Mouse (Mus musculus) adrenal gland, postnatal 25 days (tissue): ENCODE results near the gene Drd2. TPM values are rescaled to one million over a fixed set of nuclear protein-coding genes. Genes with fewer than 3 reads are reported as not detected.

Experiments used
- DNase-seq: peaks from one replicate; pipeline ENCODE4 v3.0.0; 2021; ENCODE audit warnings: mixed read lengths
- total RNA-seq: library from RNA; stranded (reverse); gene quantifications from 2 replicates; pipeline ENCODE4 v1.2.3, GENCODE M21; 2021

The Drd2 gene
- total RNA-seq, 1 experiment from 2014 or later, result 1.5 TPM

DNA sequence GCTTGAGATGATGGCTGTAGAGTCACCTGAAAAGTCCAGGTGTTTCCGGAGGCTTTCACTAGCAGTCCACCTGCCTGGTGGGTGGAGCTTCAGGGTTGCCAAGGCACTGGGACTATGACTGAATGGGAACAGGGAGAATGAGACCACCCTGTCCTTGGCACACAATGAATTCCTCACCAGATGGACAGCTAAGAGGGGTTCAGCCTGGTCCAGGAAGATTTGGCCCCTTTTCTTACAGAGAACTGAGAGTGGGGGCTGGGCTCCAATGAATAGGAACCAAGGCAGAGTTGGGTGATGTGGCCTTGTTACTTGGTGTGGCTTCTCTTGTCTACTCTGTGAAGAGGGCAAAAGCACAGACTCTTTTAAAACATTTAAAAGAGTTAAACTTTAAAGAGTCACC is 112.0 kb downstream of the Drd2 start:
- DNase-seq, result no peak

DNA sequence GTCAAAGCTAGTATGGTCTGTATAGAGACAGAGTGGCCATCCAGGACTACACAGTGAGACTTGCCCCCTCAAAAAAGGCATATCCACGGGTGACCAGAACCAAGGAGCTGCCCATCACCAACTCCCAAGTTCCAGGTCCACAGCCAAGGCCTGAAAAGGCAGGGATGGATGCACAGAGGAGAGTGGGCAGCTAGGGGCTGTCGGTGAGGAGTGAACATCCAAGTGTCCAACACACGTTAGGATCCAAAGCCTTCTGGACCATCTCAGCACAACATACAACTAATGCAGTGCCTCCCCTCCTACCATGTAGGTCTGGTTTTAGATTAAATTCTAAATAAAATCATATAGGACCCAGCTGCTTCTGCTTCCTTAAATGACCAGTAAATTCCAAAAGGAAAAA is 115.7 kb downstream of the Drd2 start:
- DNase-seq, result no peak

Other genes starting within 250 kb of the Drd2 start
- gene Gm4894, start 90.1 kb upstream of the Drd2 start, total RNA-seq, result not detected in 2 replicates
- not detected in 2 replicates for gene Ankk1, start 86.4 kb downstream of the Drd2 start, total RNA-seq
- gene Ttc12, start 145.6 kb downstream of the Drd2 start, total RNA-seq, result 14.8 and 15.8 TPM in 2 replicates